Mouse (Mus musculus) right cerebral cortex, postnatal 25 days (tissue): ENCODE data around the gene Snrpd3.
"Not testable (repeated sequence)": the region's sequence is repeated elsewhere in the genome, so short reads cannot be mapped to it uniquely, and the experiment has no call there.

Source experiments
- DNase-seq: peaks from one replicate; pipeline ENCODE4 v3.0.0; 2022

The Snrpd3 gene

GRCm38 (mm10) chr10:75517073-75517757 is at the start of gene Snrpd3:
TSS of gene Snrpd3 (plus strand) at chr10:75517551.
- DNase-seq = peak; percentile 89

- no peak for DNase-seq
Measured at GRCm38 (mm10) chr10:75473411-75473810, 43.9 kb upstream of the Snrpd3 start.

DNA sequence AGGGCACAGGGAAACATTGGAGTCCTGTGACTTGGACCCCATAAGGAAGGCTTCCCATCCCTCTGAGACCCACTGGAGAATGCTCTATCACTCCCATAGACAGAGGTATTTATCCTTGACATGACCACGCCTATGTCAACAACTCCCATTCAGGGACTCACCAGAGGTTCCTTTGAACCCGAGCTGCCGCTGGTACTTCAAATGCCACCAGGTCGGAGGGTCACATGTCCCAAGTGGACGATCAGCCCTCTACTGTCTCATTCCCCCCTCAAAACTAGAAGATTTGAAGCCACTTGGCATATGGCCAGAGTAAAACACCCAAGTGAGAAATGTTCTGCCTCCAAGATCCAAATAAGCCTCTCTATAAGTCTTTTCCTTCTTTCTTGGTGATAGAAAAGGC is 42.8 kb upstream of the Snrpd3 start:
- no peak for DNase-seq

DNA sequence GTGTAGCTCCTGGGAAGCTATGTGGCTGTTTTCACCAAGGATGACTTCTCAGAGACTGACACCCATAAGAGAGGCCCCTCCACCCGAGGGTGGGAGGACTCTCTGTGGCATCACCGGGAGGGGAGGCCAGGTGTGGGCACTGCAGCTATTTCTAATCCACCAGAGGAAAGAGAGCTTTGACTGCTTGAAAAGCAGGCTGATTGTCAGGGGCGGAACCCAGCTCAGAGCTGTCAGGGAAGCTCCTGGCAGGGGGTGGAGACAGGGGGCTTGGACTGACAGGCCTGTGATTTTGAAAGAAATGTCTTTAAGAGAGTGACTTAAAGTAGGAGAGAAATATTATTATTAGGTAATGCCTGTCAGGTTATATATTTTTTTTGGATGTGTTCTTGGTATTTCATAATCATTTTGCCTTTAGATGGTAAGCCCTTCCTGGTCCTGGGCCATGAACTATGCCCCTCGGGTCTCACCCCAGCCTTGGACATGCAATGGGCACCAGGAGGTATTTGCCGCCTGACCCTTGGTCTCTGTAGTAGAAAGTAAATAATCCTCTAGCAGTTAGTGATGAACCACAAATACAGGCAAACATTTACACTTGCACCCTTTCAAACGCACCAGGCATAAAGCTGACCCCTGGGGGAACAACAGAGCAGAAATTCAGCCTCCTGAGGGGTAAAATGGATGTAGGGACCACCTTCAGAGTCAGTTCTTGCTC is 42.1 kb upstream of the Snrpd3 start:
- not testable (repeated sequence) for DNase-seq

- DNase-seq = no peak
Measured at GRCm38 (mm10) chr10:75477034-75477433, 40.3 kb upstream of the Snrpd3 start.

GRCm38 (mm10) chr10:75479955-75480354 is 37.4 kb upstream of the Snrpd3 start:
- no peak for DNase-seq

GRCm38 (mm10) chr10:75481703-75482102 is 35.6 kb upstream of the Snrpd3 start:
- no peak for DNase-seq

- DNase-seq = no peak
Measured at GRCm38 (mm10) chr10:75482271-75482670, 35.1 kb upstream of the Snrpd3 start.

- no peak for DNase-seq
Measured at GRCm38 (mm10) chr10:75482919-75483483, 34.4 kb upstream of the Snrpd3 start.

- no peak for DNase-seq
Measured at GRCm38 (mm10) chr10:75484066-75484465, 33.3 kb upstream of the Snrpd3 start.

GRCm38 (mm10) chr10:75484767-75485166 is 32.6 kb upstream of the Snrpd3 start:
- DNase-seq = no peak

GRCm38 (mm10) chr10:75486086-75486979 is 31.0 kb upstream of the Snrpd3 start:
- DNase-seq = peak; percentile 69

DNA sequence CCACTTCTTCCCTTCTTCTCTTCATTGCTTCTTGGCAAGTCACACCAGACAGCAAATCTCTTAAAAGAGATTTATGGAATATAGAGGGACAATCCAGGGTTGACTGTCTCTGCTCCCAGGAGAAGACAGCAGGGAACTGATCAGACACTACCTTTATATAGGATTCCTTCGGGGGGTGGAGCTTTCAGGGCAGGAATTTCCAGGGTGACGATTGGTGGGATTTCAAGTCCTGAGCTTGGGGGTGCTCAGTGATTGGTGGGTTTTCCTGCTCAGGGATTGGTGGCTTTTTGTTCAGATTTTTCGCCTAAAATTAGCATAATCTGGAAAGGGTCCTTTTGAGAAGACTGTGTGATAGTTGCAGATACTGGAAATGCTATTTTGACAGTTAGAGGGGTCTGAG is 30.2 kb upstream of the Snrpd3 start:
- DNase-seq = no peak

GRCm38 (mm10) chr10:75489522-75489921 is 27.8 kb upstream of the Snrpd3 start:
- DNase-seq = no peak

DNA sequence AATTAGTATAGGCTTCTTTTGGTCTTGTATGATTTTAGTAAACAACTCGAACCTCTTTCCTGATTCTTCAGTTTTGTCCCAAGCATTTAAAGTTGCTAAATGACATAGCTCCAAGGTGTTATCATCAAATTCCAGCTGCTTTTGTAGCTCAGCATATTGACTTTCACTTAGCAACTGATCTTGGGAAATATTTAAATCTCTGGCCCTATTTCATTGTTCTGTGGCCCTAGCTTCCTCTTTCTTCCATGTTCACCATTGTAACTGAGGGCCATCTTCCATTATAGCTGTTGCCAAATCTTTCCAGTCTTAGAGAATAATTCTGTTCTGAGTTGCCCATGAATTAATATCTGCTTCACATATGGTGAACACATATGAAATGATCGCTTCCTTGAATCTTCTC is 26.6 kb upstream of the Snrpd3 start:
- no peak for DNase-seq

GRCm38 (mm10) chr10:75491234-75491935 is 26.0 kb upstream of the Snrpd3 start:
- DNase-seq = no peak

DNA sequence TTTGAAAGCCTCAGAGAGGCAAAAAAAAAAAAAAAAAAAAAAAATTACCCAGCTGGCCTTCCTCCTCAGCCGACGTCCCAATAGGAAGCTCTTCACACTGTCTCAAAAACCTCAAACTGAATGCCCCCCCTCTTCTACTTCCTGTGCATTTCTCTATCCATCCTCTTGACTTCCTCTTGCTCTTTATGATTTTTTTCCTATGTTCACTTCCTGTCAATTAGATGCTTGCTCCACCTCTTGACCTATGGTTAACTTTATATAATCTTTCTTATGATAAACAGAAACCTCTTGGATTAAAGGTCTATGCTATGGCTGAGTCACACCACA is 25.5 kb upstream of the Snrpd3 start:
- DNase-seq = no peak

DNA sequence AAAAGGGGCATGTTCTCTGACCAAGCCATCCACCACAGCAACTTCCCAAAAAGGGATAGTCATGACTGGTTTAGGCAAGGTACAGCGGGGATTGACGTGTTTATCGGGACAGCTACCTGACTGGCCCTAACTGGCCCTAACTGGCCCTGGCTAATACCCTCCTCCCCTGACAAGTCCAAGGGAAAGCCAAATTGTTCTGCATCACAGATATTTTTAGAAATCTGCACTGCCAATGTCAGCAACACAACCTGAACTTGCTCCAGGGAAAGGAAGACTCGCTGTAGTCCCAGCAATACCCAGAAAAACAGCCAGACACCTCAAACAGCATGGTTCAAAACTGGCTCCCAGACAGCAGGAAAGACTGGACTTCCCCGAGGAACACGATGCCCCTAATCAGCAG is 22.0 kb upstream of the Snrpd3 start:
- no peak for DNase-seq

GRCm38 (mm10) chr10:75495921-75496320 is 21.4 kb upstream of the Snrpd3 start:
- DNase-seq = no peak

- DNase-seq = not testable (repeated sequence)
Measured at GRCm38 (mm10) chr10:75499214-75499613, 18.1 kb upstream of the Snrpd3 start.

DNA sequence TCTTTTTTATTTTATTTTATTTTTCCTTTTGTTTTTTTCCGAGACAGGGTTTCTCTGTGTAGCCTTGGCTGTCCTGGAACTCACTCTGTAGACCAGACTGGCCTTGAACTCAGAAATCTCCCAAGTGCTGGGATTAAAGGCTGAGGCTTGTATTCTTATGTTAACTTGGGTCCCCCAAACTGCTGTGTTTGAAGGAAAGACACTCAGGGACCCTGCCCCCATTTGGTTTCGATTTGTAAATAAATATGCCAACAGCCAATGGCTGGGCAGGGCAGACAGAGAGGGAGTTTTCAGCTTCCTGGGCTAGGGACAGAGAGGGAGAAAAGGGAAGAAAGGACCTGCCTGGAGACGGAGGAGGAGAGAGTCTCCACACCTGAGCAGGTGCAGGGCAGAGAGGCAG is 17.6 kb upstream of the Snrpd3 start:
- DNase-seq = no peak

- DNase-seq = no peak
Measured at GRCm38 (mm10) chr10:75500345-75500744, 17.0 kb upstream of the Snrpd3 start.

GRCm38 (mm10) chr10:75501641-75502040 is 15.7 kb upstream of the Snrpd3 start:
- DNase-seq = no peak
